Mouse (Mus musculus) urinary bladder, postnatal 36 days (tissue): Measurements from ENCODE around the gene Hcn2.

Source experiments
- DNase-seq, 2 experiments: peaks; one replicate each; pipeline ENCODE4 v3.0.0; 2022; ENCODE audit warnings: low spot score in 2 of 2, mixed read lengths in 1 of 2

Gene Hcn2

GRCm38 (mm10) chr10:79707759-79708158 is 8.7 kb upstream of the Hcn2 start:
- DNase-seq: no peak

- no peak for DNase-seq
Measured at GRCm38 (mm10) chr10:79708668-79709067, 7.8 kb upstream of the Hcn2 start.

- DNase-seq: no peak
Measured at GRCm38 (mm10) chr10:79709307-79709706, 7.1 kb upstream of the Hcn2 start.

GRCm38 (mm10) chr10:79712029-79712428 is 4.4 kb upstream of the Hcn2 start:
- no peak for DNase-seq

GRCm38 (mm10) chr10:79712499-79713126 is 3.8 kb upstream of the Hcn2 start:
- DNase-seq: peak; percentile 54 to 72

- no peak for DNase-seq
Measured at GRCm38 (mm10) chr10:79713163-79713562, 3.3 kb upstream of the Hcn2 start.

GRCm38 (mm10) chr10:79714996-79715395 is 1.4 kb upstream of the Hcn2 start:
- DNase-seq: no peak

- no peak for DNase-seq
Measured at GRCm38 (mm10) chr10:79716988-79717355, 538 bp downstream of the Hcn2 start.

- DNase-seq: peak in 1 of 2 experiments; percentile 68
Measured at GRCm38 (mm10) chr10:79717640-79718357, 1.4 kb downstream of the Hcn2 start.

GRCm38 (mm10) chr10:79721089-79721488 is 4.7 kb downstream of the Hcn2 start:
- DNase-seq: no peak

- no peak for DNase-seq
Measured at GRCm38 (mm10) chr10:79723047-79723446, 6.6 kb downstream of the Hcn2 start.

GRCm38 (mm10) chr10:79723692-79724091 is 7.3 kb downstream of the Hcn2 start:
- no peak for DNase-seq

- peak in 1 of 2 experiments; percentile 49 for DNase-seq
Measured at GRCm38 (mm10) chr10:79726090-79726489, 9.7 kb downstream of the Hcn2 start.

GRCm38 (mm10) chr10:79728323-79729249 is 12.2 kb downstream of the Hcn2 start:
- DNase-seq: no peak

- no peak for DNase-seq
Measured at GRCm38 (mm10) chr10:79729357-79729965, 13.0 kb downstream of the Hcn2 start.

- no peak for DNase-seq
Measured at GRCm38 (mm10) chr10:79732500-79732899, 16.1 kb downstream of the Hcn2 start.

- no peak for DNase-seq
Measured at GRCm38 (mm10) chr10:79733847-79734246, 17.4 kb downstream of the Hcn2 start.

GRCm38 (mm10) chr10:79735361-79735760 is 18.9 kb downstream of the Hcn2 start:
- no peak for DNase-seq

GRCm38 (mm10) chr10:79736706-79737105 is 20.3 kb downstream of the Hcn2 start:
- no peak for DNase-seq

- DNase-seq: no peak
Measured at GRCm38 (mm10) chr10:79738259-79738658, 21.8 kb downstream of the Hcn2 start.

GRCm38 (mm10) chr10:79739234-79739633 is 22.8 kb downstream of the Hcn2 start:
- no peak for DNase-seq

GRCm38 (mm10) chr10:79740863-79741262 is 24.4 kb downstream of the Hcn2 start:
- DNase-seq: no peak
